Mouse (Mus musculus) right cerebral cortex, postnatal 10 days (tissue): ENCODE results near the gene Dph1.

ENCODE experiments used
- DNase-seq, 2 experiments: peaks; one replicate each; pipeline ENCODE4 v3.0.0; 2021; ENCODE audit warnings: low spot score in 2 of 2

Gene Dph1

DNA sequence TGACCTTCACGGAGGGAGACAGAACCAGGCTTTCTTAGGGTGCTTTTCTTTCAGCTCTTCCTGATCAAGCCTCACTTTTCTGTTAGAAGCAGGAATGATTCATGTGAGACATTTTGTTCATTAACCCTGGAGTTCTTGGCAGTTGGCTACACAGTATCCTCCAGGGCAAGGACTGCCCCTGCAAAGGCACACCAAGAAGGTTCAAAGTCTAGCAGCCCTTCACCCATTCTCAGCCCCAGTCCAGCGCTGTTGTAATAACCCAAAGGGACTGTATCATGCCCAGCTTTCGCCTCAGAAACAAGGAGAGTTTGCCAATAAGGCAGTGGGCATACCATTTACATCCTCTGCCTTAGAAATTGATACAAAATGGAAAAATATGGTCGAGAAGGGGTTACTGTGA is 55.7 kb downstream of the Dph1 start:
- no peak for DNase-seq

DNA sequence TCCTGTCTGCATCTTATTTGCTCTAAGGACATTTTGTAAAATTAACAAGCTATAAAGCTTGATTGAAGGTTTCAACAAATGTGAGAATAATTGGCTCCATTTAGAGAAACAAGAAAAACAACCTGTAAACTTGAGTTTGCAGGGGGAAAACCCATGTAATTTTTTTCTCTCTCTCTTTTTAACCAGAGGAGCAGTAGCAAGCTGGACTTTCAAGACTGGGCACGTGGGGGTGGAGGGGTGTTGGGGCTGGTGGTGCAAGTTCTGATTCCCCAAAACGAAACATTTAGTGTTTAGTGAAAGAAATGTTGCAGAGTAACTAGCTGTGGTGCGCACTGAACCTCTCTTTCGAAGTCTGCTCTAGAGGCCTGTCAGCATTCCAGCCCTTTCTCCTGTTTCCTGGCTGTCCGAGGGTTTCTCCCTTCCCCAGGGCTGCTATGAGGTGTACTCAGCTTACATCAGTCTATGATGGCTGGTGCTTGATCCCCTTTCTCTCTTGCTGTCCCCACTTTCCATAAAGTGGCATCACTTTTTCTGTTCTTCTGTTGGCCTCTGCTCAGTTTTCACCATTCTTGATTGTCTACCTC is 56.5 kb downstream of the Dph1 start:
- no peak for DNase-seq

DNA sequence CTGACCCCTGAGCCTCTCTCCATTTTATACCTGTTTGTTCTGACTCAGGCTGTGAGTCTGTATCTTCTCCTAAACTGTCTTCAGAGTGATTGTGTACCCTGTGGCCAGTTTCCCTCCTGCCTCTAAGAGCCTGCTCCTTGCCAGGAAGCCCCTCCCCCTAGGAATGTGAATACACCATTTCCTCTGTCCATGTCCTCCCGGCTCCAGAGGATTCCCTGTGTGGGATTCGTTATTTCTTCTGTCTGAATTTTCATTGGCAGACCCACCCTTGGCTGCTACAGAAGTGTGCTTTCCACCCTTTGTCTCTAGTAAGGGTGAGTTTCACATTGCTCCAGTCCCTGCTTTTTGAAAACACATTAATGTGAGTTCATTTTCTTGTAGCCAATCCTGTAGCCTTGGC is 57.1 kb downstream of the Dph1 start:
- DNase-seq, result peak; percentile 44 to 48

DNA sequence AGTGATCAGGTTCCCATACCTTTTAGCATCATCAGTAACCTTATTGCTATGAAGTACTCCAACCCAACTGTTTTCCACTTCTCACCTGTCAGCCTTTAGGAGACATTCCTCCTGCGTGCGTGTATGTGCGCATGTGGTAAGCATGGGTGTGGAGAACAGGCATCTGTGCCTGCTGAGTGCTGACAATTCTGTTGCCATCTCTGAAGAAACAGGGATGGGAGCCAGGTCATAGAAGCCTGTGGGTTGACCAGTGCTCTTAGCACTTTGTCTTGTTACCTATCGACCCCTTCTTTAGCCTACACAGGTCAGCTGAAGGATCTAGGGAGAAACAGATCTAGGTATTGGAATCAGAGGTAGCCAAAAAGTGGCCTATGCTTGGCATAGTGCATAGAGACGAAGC is 57.6 kb downstream of the Dph1 start:
- no peak for DNase-seq

DNA sequence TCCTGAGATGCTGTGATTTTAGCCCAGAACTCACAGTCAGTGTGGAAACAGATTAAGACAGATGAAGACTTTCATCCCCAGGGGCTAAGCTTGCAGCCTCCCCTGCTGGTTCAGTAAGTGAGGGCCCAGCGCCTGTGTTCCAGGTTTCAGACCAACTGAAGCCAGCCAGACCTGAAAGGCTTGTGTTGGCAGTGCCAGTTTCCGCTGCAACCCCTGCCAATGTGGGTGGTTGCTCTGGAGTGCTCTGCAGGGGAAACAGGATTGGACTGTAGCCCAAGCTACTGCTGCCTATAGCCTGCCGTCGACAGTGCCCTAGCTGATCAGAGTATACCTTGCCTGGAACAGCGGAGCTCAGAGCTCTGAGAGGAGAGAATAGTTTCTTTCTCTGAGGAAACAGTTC is 58.8 kb downstream of the Dph1 start:
- peak; percentile 76 to 77 for DNase-seq

DNA sequence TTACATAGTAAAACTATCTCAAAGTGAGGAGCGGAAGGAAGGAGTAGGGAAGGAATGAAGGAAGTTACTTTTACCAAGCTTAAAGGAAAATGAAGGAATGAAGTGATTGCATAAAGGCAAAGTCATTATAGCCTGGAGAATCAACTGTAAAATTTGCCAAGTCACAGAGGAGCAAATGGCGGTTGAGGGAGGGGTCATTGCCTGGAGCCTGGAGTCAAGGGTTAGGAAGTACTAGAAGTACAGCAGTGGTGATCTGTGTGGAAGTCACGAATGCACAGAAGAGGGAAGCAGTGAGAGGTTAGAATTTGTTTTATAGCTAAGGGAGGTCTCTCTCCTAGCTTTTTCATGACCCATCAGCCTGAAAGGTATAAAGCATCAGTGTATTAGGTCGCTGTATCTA is 59.7 kb downstream of the Dph1 start:
- no peak for DNase-seq

DNA sequence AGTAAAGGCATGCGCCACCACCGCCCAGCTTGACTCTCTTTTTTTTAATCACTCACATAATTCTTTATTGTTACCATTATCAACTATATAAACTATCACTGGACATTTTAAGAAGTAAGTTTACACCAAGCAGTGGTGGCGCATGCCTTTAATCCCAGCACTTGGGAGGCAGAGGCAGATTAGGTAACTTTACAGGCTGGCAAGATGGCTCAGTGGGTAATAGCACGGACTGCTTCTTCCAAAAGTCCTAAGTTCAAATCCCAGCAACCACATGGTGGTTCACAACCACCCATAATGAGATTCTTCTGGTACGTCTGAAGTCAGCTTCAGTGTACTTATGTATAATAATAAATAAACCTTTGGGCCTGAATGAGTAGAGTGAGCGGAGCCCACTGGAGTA is 61.6 kb downstream of the Dph1 start:
- no peak for DNase-seq
